Mouse (Mus musculus) left cerebral cortex, postnatal 36 days (tissue): ENCODE results near the gene Scgb2a2. TPM values are rescaled to one million over a fixed set of nuclear protein-coding genes. Genes with fewer than 3 reads are reported as not detected.

Source experiments
- microRNA-seq: library from miRNA; unstranded; fragments of <30 nt; microRNA quantifications from one replicate; pipeline ENCODE4 v1.2.0, GENCODE M21; 2022
- total RNA-seq, 2 experiments: library from RNA; stranded (reverse); gene quantifications; 2 replicates each; pipeline ENCODE4 v1.2.3; 2021

Gene Scgb2a2
- total RNA-seq, 2 experiments from 2014 or later = not detected

Small RNAs within 50 kb of the gene (microRNA-seq; reads per million reads assigned to microRNA genes)
- gene Gm22369 = not detected

Other genes with a start within 250 kb of the Scgb2a2 start
- 10 to 100 TPM; 24.7 to 30.7 TPM for gene Incenp, start 52.0 kb downstream of the Scgb2a2 start, total RNA-seq
- 1,000 to 10,000 TPM; 2,116 to 2,547 TPM for gene Fth1, start 133.0 kb downstream of the Scgb2a2 start, total RNA-seq
- gene Best1, start 154.1 kb downstream of the Scgb2a2 start, total RNA-seq = 1 to 10 TPM; 1.0 to 1.2 TPM
- 1 to 10 TPM; 8.5 to 9.9 TPM for gene Rab3il1, start 154.1 kb downstream of the Scgb2a2 start, total RNA-seq
- 10 to 100 TPM; 26.1 to 29.6 TPM for gene Fads3, start 194.0 kb downstream of the Scgb2a2 start, total RNA-seq